Mouse (Mus musculus) spleen, postnatal 36 days (tissue): ENCODE measurements at regions not wholly inside any gene's neighbourhood (a gene's known extent, or its start where the extent isn't known, plus 50 kb on each side); places are given as distances from the start of the nearest gene placed in this dataset.
"Not testable (repeated sequence)": the region's sequence is repeated elsewhere in the genome, so short reads cannot be mapped to it uniquely, and the experiment has no call there.

ENCODE experiments used
- DNase-seq, 2 experiments: peaks; one replicate each; pipeline ENCODE4 v3.0.0; 2022; ENCODE audit warnings: low spot score in 2 of 2, mixed read lengths in 1 of 2

- no peak for DNase-seq
Observed at GRCm38 (mm10) chr14:104208040-104208816, 259.6 kb downstream of the Pou4f1 start.

DNA sequence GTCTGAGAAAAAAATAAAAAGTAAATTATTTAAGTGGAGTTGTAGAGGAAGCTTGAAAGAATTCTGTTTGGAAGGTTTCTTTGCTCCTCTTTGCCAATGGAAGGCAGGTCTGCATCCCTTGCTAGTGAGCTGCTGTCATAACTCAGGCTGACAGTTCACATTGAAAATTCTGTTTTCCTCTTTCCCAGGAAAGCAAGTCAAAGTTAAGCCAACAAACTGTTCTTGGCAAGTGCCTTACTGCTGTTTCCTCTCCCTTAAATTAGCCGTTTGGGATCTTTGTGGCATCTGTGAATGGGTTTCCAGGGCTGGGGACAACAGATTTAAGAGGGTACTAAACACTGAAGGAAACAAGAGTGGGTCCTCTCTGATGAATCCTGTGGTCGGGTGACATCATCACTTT is 261.2 kb downstream of the Pou4f1 start:
- no peak for DNase-seq

GRCm38 (mm10) chr14:104203239-104203986 is 264.4 kb downstream of the Pou4f1 start:
- no peak for DNase-seq

DNA sequence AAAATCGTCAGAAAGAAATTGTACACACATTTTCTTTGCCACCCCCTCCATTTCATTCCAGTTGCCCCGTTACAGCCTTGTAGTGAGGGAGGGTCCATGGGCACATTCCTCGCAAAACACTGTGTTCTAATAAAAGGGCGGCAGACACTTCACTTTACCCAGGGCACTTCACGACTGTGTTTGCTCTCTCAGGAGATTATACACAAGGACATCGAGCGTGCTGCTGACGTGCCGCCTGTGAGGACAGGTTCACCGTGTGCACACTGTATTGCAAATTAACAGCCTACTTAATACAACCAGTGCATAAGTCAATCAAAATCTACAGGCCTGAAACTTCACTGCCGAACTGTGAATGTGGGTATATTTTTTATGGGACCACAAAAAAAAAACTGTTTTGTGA is 274.6 kb downstream of the Pou4f1 start:
- DNase-seq = no peak

- no peak for DNase-seq
Observed at GRCm38 (mm10) chr14:104175122-104175521, 292.7 kb downstream of the Pou4f1 start.

DNA sequence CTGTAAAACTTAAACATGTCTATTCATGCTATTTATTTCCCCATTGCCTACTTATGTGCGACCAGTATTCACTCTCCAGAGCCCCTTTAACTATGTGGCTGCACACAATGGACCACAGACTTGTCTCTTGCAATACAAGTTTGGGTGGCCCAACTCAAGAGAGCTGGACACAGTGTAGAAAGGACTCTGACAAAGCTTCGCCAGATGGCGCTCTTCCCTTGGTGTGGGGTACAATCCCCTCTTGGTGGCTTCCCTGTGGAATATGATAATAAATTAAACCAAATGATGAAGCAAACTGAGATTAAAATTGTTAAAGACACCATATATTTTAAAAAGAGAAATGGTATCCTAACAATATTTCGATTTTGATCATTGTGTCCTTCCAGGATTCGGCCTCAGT is 302.6 kb upstream of the Ednrb start:
- no peak for DNase-seq

DNA sequence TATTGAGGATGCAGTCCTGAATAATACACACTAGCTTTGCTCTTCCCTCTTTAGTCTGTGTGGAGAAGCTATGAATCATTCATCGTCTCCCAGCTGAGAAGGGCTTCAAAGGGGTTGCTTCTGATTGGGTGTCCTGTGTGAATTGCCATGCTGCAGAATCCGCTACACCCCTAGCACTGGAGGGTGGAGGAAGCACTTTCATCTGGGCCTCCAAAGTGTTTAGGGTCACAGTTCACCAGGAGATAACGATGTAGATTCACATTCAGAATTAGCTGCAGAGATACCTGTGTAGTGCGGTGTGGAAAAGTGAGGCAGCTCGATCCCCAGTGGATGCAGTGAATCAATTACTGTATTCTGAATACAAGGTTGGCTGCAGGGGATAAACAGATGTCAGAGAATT is 301.2 kb upstream of the Ednrb start:
- no peak for DNase-seq

DNA sequence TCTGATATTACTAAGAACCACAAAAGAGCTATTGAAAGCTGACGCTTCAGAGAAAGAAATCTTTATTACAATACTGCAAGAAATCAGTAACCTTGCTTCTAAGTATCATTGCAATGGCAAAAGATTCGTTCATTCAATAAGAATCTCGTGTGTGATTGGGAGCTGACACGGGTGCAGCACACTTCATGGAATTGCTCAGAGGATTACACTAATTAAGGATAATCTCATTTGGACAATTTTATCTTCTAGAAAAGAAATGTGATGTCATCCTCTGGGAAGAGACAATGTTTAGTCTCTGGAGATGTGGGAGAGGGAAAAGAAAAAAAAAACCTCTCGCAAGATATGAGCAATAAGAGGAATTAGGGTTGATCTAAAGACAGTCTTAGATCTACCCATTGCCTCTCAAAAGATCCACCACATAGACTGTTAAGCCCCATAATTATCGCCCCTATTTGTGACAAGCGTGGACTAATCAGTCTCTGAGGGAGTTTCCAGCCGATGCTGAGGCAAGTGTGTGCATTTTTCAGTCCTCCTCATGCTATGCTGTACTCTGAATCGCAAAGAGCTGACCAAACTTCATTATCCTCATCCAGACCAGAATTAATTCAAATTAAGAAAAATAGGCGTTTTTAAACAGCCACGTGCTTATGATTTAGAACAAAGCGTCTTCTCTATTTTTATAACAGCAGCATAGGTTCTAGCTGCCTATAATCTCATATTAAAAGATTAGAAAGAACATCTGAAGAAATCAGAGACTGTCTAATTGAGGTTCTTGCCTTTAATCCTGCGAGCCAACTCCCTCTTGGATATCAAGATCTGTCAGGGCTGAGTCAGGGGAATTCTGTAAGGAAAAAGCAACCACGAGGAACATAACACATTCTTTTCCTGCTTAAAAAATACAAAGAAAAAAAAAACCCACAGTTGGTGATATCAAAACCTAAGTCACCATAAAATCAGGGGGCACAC is 271.1 kb upstream of the Ednrb start:
- no peak for DNase-seq

DNA sequence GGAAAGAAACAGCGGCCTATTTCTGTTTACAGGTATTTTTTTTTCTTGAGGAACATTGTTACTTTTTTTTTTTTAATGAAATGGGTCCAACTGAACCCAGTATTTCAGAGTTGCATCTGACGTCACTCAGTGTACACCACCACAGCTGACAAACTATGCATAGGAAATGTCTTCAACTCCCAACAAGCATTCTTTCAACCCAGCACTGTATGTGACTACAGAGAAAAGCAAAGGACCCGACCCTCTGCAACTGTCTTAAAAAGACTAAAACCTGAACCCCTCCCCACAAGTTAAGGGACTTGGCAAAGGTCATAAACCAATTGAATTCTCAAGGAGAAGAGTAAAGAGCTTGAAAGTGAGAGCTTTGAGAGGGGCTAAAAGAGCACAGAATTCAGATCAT is 270.0 kb upstream of the Ednrb start:
- no peak for DNase-seq

DNA sequence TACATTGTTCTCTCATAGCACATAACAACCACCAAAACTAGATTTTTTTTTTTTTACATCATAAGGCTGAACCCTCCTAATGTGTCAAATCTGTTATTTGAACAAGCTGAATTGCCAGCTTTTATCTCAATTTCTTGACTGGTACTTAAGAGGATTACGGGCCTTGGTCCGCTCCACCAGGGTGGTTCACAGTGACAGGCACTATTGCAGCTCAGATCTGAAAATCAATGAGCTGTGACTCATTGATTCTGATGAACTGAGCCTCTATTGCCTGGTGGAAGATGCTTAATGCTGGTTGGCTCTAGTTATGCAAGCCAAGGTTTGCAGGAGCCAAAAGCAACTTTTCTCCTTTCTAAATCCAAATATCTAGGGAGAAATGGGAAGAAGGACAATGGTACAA is 269.2 kb upstream of the Ednrb start:
- no peak for DNase-seq

- DNase-seq = no peak
Observed at GRCm38 (mm10) chr14:104086381-104086780, 242.2 kb upstream of the Ednrb start.

- DNase-seq = not testable (repeated sequence)
Observed at GRCm38 (mm10) chr14:104064199-104064598, 220.0 kb upstream of the Ednrb start.

GRCm38 (mm10) chr14:104053697-104054096 is 209.5 kb upstream of the Ednrb start:
- DNase-seq = no peak

- DNase-seq = no peak
Observed at GRCm38 (mm10) chr14:104038628-104039325, 194.6 kb upstream of the Ednrb start.

- no peak for DNase-seq
Observed at GRCm38 (mm10) chr14:104033606-104034005, 189.4 kb upstream of the Ednrb start.

- no peak for DNase-seq
Observed at GRCm38 (mm10) chr14:104030784-104031470, 186.7 kb upstream of the Ednrb start.

DNA sequence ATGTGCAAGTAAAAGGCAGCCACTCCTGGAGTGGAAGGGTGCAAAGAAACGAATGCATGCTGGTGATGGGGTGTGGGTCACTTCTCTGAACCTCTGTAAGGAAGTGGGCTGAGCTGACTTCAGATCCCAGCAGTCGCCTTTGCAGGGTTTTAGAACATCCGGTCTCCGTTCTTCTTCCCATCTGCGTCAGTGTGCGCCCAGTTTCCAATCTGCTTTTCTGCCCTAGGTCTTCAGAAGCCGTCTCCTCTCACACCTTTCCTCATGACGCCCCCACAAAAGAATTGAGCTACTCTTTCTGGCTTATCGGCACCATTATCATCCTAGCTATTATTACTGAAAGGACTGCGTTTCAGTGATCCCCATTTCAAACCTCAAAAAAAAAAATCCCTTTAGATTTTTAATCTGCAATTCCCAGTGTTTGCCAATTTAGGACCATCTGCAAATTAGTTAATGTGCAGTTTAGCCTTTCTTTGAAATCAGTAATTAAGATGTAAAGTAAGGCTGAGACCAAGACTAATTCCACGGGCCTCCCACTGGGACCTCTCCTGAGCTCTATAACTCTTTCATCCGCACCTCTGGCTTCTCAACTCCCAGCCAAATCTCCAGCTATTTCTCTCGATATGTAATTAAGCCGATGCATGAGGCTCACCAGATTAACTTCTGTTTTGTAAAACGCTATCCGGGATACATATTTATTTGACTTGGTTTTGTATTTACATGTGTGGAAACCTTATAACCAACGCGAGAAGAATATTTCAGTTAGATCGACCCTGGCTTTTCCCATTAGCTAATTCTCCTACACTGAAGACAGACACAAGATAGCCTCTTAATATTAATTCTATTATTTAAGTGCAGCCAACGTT is 185.7 kb upstream of the Ednrb start:
- DNase-seq = no peak

GRCm38 (mm10) chr14:104027900-104028285 is 183.7 kb upstream of the Ednrb start:
- no peak for DNase-seq

DNA sequence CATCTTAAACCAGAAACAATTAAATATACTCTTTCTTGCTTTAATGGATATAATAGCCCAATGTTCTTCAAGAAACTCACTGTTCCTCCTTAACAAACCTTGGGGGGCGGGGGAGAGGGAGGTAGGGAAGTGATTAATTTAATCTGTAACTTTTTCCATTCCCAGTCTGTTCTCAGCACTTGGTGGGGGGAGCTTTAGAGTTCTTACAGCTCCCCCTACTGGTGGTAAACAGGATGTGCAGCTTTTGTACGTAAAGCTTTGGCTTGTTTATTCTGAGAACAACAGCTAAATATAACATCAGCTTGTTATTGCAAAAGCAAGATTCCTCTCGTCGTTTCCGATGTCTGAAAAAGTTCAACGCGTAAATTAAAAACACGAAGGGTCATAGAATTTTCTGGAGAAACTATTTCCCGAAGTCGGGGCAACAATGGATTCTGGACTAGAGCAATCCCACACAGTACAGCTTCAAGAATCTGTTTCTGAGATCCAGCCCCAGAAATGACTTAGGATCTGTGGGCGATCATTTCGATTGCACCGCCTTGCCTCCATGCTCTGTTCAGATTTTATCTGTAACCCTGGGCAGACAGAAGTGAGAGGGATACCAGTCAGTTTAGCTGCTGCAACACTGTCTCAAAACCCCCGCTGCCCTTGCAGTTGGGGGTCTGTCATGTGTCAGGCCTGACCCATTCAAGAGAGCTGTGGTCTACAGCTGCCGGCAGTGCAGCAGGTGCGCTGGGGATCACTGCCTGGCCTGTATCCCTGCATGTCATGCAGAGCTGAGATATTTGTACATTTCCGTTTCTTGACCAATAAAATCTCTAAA is 183.1 kb upstream of the Ednrb start:
- DNase-seq = peak; percentile 3 to 11
